Mouse (Mus musculus): ENCODE measurements around the gene Sgsm2. TPM values are rescaled to one million over a fixed set of nuclear protein-coding genes. Genes with fewer than 3 reads are reported as not detected.

The Sgsm2 gene
- polyA plus RNA-seq, 1 experiment: 14.5 TPM

GRCm38 (mm10) chr11:74839860-74840715 lies 56.8 kb downstream of the Sgsm2 start:
- 99% methylated on average over 19 of the region's 19 CpGs for WGBS
- TF ChIP-seq CTCF (IDR thresholded peaks at IDR 0.05; ENCODE audit: borderline replicate concordance, control insufficient read depth, extremely low read depth, insufficient read depth, low read length, poor library complexity) (no peak), POLR2A (IDR thresholded peaks at IDR 0.05; ENCODE audit: control insufficient read depth, extremely low read depth, insufficient read depth, low read length, poor library complexity) (no peak)
- H3K4me1 ChIP-seq (replicated peaks; ENCODE audit: control insufficient read depth, insufficient read depth, low read length): peaks cover 28% of the 10 kb centered on the region
- DNase-seq: no peak
- H3K27me3 ChIP-seq (ENCODE audit: control insufficient read depth, insufficient read depth, low read length): no peaks in the 10 kb centered on the region
- H3K36me3 ChIP-seq (ENCODE audit: control insufficient read depth, insufficient read depth, low read length): no peaks in the 10 kb centered on the region
- no peak overlapping the region for H3K4me3 ChIP-seq (ENCODE audit: control insufficient read depth, insufficient read depth, low read length)
- H3K27ac ChIP-seq (ENCODE audit: control insufficient read depth, insufficient read depth, low read length): no peak overlapping the region

- WGBS: 3% methylated on average over 6 of the region's 6 CpGs
- peak; percentile 62 for DNase-seq
- no peak overlapping the region for H3K27ac ChIP-seq (ENCODE audit: control insufficient read depth, insufficient read depth, low read length)
- no peak overlapping the region for H3K4me3 ChIP-seq (ENCODE audit: control insufficient read depth, insufficient read depth, low read length)
- H3K36me3 ChIP-seq (ENCODE audit: control insufficient read depth, insufficient read depth, low read length): no peaks in the 10 kb centered on the region
- peaks cover 39% of the 10 kb centered on the region for H3K4me1 ChIP-seq (replicated peaks; ENCODE audit: control insufficient read depth, insufficient read depth, low read length)
- TF ChIP-seq CTCF (IDR thresholded peaks at IDR 0.05; ENCODE audit: borderline replicate concordance, control insufficient read depth, extremely low read depth, insufficient read depth, low read length, poor library complexity) (no peak), POLR2A (IDR thresholded peaks at IDR 0.05; ENCODE audit: control insufficient read depth, extremely low read depth, insufficient read depth, low read length, poor library complexity) (no peak)
- H3K27me3 ChIP-seq (ENCODE audit: control insufficient read depth, insufficient read depth, low read length): no peaks in the 10 kb centered on the region
These were observed 57.9 kb downstream of the Sgsm2 start for GRCm38 (mm10) chr11:74838971-74839370.

- peak overlapping the region; percentile 85; the same call in 1 of the 2 replicates for H3K27ac ChIP-seq (ENCODE audit: control insufficient read depth, insufficient read depth, low read length)
- H3K4me3 ChIP-seq (ENCODE audit: control insufficient read depth, insufficient read depth, low read length): peak overlapping the region; percentile 61
- TF ChIP-seq CTCF (IDR thresholded peaks at IDR 0.05; ENCODE audit: borderline replicate concordance, control insufficient read depth, extremely low read depth, insufficient read depth, low read length, poor library complexity): peak; percentile 71; the same call in 1 of the 2 replicates
- TF ChIP-seq POLR2A (IDR thresholded peaks at IDR 0.05; ENCODE audit: control insufficient read depth, extremely low read depth, insufficient read depth, low read length, poor library complexity): peak; percentile 46
- H3K36me3 ChIP-seq (ENCODE audit: control insufficient read depth, insufficient read depth, low read length): no peaks in the 10 kb centered on the region
- H3K27me3 ChIP-seq (ENCODE audit: control insufficient read depth, insufficient read depth, low read length): no peaks in the 10 kb centered on the region
- H3K4me1 ChIP-seq (replicated peaks; ENCODE audit: control insufficient read depth, insufficient read depth, low read length): peaks cover 43% of the 10 kb centered on the region
- DNase-seq: peak; percentile 95
- WGBS: under 1% methylated on average over 35 of the region's 35 CpGs
These were observed 58.4 kb downstream of the Sgsm2 start for GRCm38 (mm10) chr11:74838441-74838840.

GRCm38 (mm10) chr11:74837694-74838431 lies 59.0 kb downstream of the Sgsm2 start:
- TF ChIP-seq CTCF (IDR thresholded peaks at IDR 0.05; ENCODE audit: borderline replicate concordance, control insufficient read depth, extremely low read depth, insufficient read depth, low read length, poor library complexity) (0 out of 2 replicates have a peak, but pooled peaks have one; percentile 60), POLR2A (IDR thresholded peaks at IDR 0.05; ENCODE audit: control insufficient read depth, extremely low read depth, insufficient read depth, low read length, poor library complexity) (peak; percentile 43; the same call in 1 of the 2 replicates)
- DNase-seq: peak; percentile 98
- Histone ChIP-seq H3K4me3 (ENCODE audit: control insufficient read depth, insufficient read depth, low read length) (peak overlapping the region; percentile 61), H3K27me3 (ENCODE audit: control insufficient read depth, insufficient read depth, low read length) (no peaks in the 10 kb centered on the region), H3K27ac (ENCODE audit: control insufficient read depth, insufficient read depth, low read length) (peak overlapping the region; percentile 85), H3K36me3 (ENCODE audit: control insufficient read depth, insufficient read depth, low read length) (no peaks in the 10 kb centered on the region), H3K4me1 (replicated peaks; ENCODE audit: control insufficient read depth, insufficient read depth, low read length) (peaks cover 44% of the 10 kb centered on the region)
- WGBS: 1% methylated on average over 53 of the region's 54 CpGs

- 39% methylated on average over 16 of the region's 16 CpGs for WGBS
- Histone ChIP-seq H3K4me3 (ENCODE audit: control insufficient read depth, insufficient read depth, low read length) (peak overlapping the region; percentile 21), H3K4me1 (replicated peaks; ENCODE audit: control insufficient read depth, insufficient read depth, low read length) (peaks cover 46% of the 10 kb centered on the region), H3K27me3 (ENCODE audit: control insufficient read depth, insufficient read depth, low read length) (no peaks in the 10 kb centered on the region), H3K36me3 (ENCODE audit: control insufficient read depth, insufficient read depth, low read length) (no peaks in the 10 kb centered on the region), H3K27ac (ENCODE audit: control insufficient read depth, insufficient read depth, low read length) (peak overlapping the region; percentile 26; the same call in 1 of the 2 replicates)
- no peak for TF ChIP-seq CTCF (IDR thresholded peaks at IDR 0.05; ENCODE audit: borderline replicate concordance, control insufficient read depth, extremely low read depth, insufficient read depth, low read length, poor library complexity)
- no peak; the same call in 1 of the 2 replicates for TF ChIP-seq POLR2A (IDR thresholded peaks at IDR 0.05; ENCODE audit: control insufficient read depth, extremely low read depth, insufficient read depth, low read length, poor library complexity)
- DNase-seq: no peak
These were observed 59.7 kb downstream of the Sgsm2 start for GRCm38 (mm10) chr11:74837056-74837693.

All from thymus, adult 2 months (tissue).